Mouse (Mus musculus) midbrain, embryonic 11.5 days (tissue): ENCODE measurements at regions not wholly inside any gene's neighbourhood (a gene's known extent, or its start where the extent isn't known, plus 50 kb on each side); places are given as distances from the start of the nearest gene placed in this dataset.
A peak's percentile ranks its signal among the peaks of the same experiment; 100 is the strongest.

Experiments used
- ATAC-seq: fragments of 200-750 bp; cut with Nextera tagmentation; 2 replicates; pipeline ENCODE4 v1.8.0; 2017; ENCODE audit warnings: moderate TSS enrichment, moderate library complexity; ENCODE audit not compliant: low FRiP score
- DNase-seq: peaks from one replicate; pipeline ENCODE4 v3.0.0; 2015; ENCODE audit warnings: low spot score; ENCODE audit errors: missing footprints
- H3K27ac ChIP-seq: fragments of 300-500 bp; sonication (generic); 2 replicates; pipeline ENCODE4 v1.5.1; 2014; ENCODE audit warnings: low read depth, low read length
- H3K27me3 ChIP-seq: fragments of 300-500 bp; sonication (generic); 2 replicates; pipeline ENCODE4 v1.6.1; 2014; ENCODE audit warnings: mild to moderate bottlenecking, low read length, moderate library complexity, mixed read lengths; ENCODE audit not compliant: control insufficient read depth, insufficient read depth
- H3K36me3 ChIP-seq: fragments of 300-500 bp; sonication (generic); 2 replicates; pipeline ENCODE4 v1.6.1; 2014; ENCODE audit warnings: mild to moderate bottlenecking, low read length, moderate library complexity, mixed read lengths; ENCODE audit not compliant: control insufficient read depth, insufficient read depth
- H3K4me1 ChIP-seq: fragments of 300-500 bp; sonication (generic); 2 replicates; pipeline ENCODE4 v1.6.1; 2014; ENCODE audit warnings: low read length; ENCODE audit not compliant: control insufficient read depth, insufficient read depth
- H3K4me2 ChIP-seq: fragments of 300-500 bp; sonication (generic); 2 replicates; pipeline ENCODE4 v1.6.1; 2014; ENCODE audit warnings: mild to moderate bottlenecking, moderate library complexity
- H3K4me3 ChIP-seq: fragments of 300-500 bp; sonication (generic); 2 replicates; pipeline ENCODE4 v1.5.1; 2014; ENCODE audit warnings: low read depth, low read length
- H3K9ac ChIP-seq: fragments of 300-500 bp; sonication (generic); 2 replicates; pipeline ENCODE4 v1.6.1; 2014; ENCODE audit warnings: low read length
- H3K9me3 ChIP-seq: fragments of 300-500 bp; sonication (generic); 2 replicates; pipeline ENCODE4 v1.6.1; 2016; ENCODE audit warnings: low read length; ENCODE audit not compliant: control insufficient read depth
- WGBS: fragments of 180-500 bp; shearing (Covaris S2); extraction: QIAGEN DNeasy Blood & Tissue Kit; methylation state at CpG from one replicate; pipeline ENCODE4 v1.1.7; 2014; 5-methylcytosine and 5-hydroxymethylcytosine counted together

GRCm38 (mm10) chr11:38069635-38070034 lies 833.9 kb upstream of the Tenm2 start:
- ATAC-seq: no peak
- WGBS: 74% methylated on average over 4 of the region's 4 CpGs

GRCm38 (mm10) chr11:38067682-38068081 lies 831.9 kb upstream of the Tenm2 start:
- Histone ChIP-seq H3K27me3 (no peaks in the 10 kb centered on the region), H3K4me1 (no peaks in the 10 kb centered on the region), H3K27ac (no peak overlapping the region), H3K9me3 (no peaks in the 10 kb centered on the region), H3K4me2 (no peak overlapping the region), H3K9ac (no peak overlapping the region), H3K36me3 (no peaks in the 10 kb centered on the region), H3K4me3 (no peak overlapping the region)
- DNase-seq (no peak), ATAC-seq (peak; percentile 84; the same call in 1 of the 2 replicates)
- 22% methylated on average over 1 of the region's 1 CpGs for WGBS

More at GRCm38 (mm10) chr11:38069635-38070034, 833.9 kb upstream of the Tenm2 start:
- Histone ChIP-seq H3K36me3 (no peaks in the 10 kb centered on the region), H3K4me3 (no peak overlapping the region), H3K9ac (no peak overlapping the region), H3K27me3 (no peaks in the 10 kb centered on the region), H3K9me3 (no peaks in the 10 kb centered on the region), H3K27ac (no peak overlapping the region), H3K4me1 (no peaks in the 10 kb centered on the region), H3K4me2 (no peak overlapping the region)
- DNase-seq: no peak

GRCm38 (mm10) chr11:38066091-38066490 lies 830.3 kb upstream of the Tenm2 start:
- H3K4me3 ChIP-seq: no peak overlapping the region
- H3K9me3 ChIP-seq: no peaks in the 10 kb centered on the region
- H3K27me3 ChIP-seq: no peaks in the 10 kb centered on the region
- no peaks in the 10 kb centered on the region for H3K4me1 ChIP-seq
- H3K4me2 ChIP-seq: no peak overlapping the region
- no peak for ATAC-seq
- 87% methylated on average over 5 of the region's 5 CpGs for WGBS
- H3K9ac ChIP-seq: no peak overlapping the region
- H3K27ac ChIP-seq: no peak overlapping the region
- no peaks in the 10 kb centered on the region for H3K36me3 ChIP-seq
- no peak for DNase-seq

GRCm38 (mm10) chr11:38060105-38060504 lies 824.3 kb upstream of the Tenm2 start:
- H3K4me2 ChIP-seq: no peak overlapping the region
- no peak overlapping the region for H3K27ac ChIP-seq
- no peak overlapping the region for H3K9ac ChIP-seq
- no peaks in the 10 kb centered on the region for H3K27me3 ChIP-seq
- no peaks in the 10 kb centered on the region for H3K36me3 ChIP-seq
- WGBS: 91% methylated on average over 2 of the region's 2 CpGs
- H3K4me3 ChIP-seq: no peak overlapping the region
- ATAC-seq (no peak), DNase-seq (no peak)
- no peaks in the 10 kb centered on the region for H3K4me1 ChIP-seq
- H3K9me3 ChIP-seq: no peaks in the 10 kb centered on the region

- DNase-seq (no peak), ATAC-seq (no peak)
- H3K36me3 ChIP-seq: no peaks in the 10 kb centered on the region
- H3K9ac ChIP-seq: no peak overlapping the region
- no peak overlapping the region for H3K27ac ChIP-seq
- WGBS: 86% methylated on average over 2 of the region's 2 CpGs
- no peaks in the 10 kb centered on the region for H3K9me3 ChIP-seq
- H3K4me1 ChIP-seq: no peaks in the 10 kb centered on the region
- H3K4me2 ChIP-seq: no peak overlapping the region
- no peaks in the 10 kb centered on the region for H3K27me3 ChIP-seq
- no peak overlapping the region for H3K4me3 ChIP-seq
These were observed 823.1 kb upstream of the Tenm2 start for GRCm38 (mm10) chr11:38058896-38059295.

- WGBS: 87% methylated on average over 2 of the region's 2 CpGs
- H3K9ac ChIP-seq: no peak overlapping the region
These were observed 800.8 kb upstream of the Tenm2 start for GRCm38 (mm10) chr11:38036582-38036981.

GRCm38 (mm10) chr11:38034526-38035286 lies 798.9 kb upstream of the Tenm2 start:
- Histone ChIP-seq H3K27me3 (no peaks in the 10 kb centered on the region), H3K9me3 (no peaks in the 10 kb centered on the region), H3K4me1 (no peaks in the 10 kb centered on the region), H3K4me2 (no peak overlapping the region), H3K4me3 (no peak overlapping the region), H3K27ac (no peak overlapping the region), H3K9ac (no peak overlapping the region), H3K36me3 (no peaks in the 10 kb centered on the region)
- no peak for ATAC-seq
- DNase-seq: no peak
- WGBS: 74% methylated on average over 2 of the region's 2 CpGs

More at GRCm38 (mm10) chr11:38036582-38036981, 800.8 kb upstream of the Tenm2 start:
- Histone ChIP-seq H3K4me1 (no peaks in the 10 kb centered on the region), H3K4me2 (no peak overlapping the region), H3K27ac (no peak overlapping the region), H3K4me3 (no peak overlapping the region), H3K36me3 (no peaks in the 10 kb centered on the region), H3K9me3 (no peaks in the 10 kb centered on the region), H3K27me3 (no peaks in the 10 kb centered on the region)
- DNase-seq (no peak), ATAC-seq (no peak)

GRCm38 (mm10) chr11:38021704-38022103 lies 785.9 kb upstream of the Tenm2 start:
- H3K27me3 ChIP-seq: no peaks in the 10 kb centered on the region
- H3K27ac ChIP-seq: no peak overlapping the region
- ATAC-seq (0 out of 2 replicates have a peak, but pooled peaks have one; percentile 46), DNase-seq (no peak)
- H3K9me3 ChIP-seq: no peaks in the 10 kb centered on the region
- no peaks in the 10 kb centered on the region for H3K4me1 ChIP-seq
- no peak overlapping the region for H3K4me3 ChIP-seq
- no peaks in the 10 kb centered on the region for H3K36me3 ChIP-seq
- H3K9ac ChIP-seq: no peak overlapping the region
- no peak overlapping the region for H3K4me2 ChIP-seq

- Histone ChIP-seq H3K4me3 (no peak overlapping the region), H3K4me2 (no peak overlapping the region), H3K36me3 (no peaks in the 10 kb centered on the region), H3K9me3 (no peaks in the 10 kb centered on the region), H3K27ac (no peak overlapping the region), H3K27me3 (no peaks in the 10 kb centered on the region), H3K4me1 (no peaks in the 10 kb centered on the region), H3K9ac (no peak overlapping the region)
- WGBS: 90% methylated on average over 2 of the region's 2 CpGs
- DNase-seq (no peak), ATAC-seq (no peak)
These were observed 742.4 kb upstream of the Tenm2 start for GRCm38 (mm10) chr11:37978131-37978530.
